In the genomic region with DNA sequence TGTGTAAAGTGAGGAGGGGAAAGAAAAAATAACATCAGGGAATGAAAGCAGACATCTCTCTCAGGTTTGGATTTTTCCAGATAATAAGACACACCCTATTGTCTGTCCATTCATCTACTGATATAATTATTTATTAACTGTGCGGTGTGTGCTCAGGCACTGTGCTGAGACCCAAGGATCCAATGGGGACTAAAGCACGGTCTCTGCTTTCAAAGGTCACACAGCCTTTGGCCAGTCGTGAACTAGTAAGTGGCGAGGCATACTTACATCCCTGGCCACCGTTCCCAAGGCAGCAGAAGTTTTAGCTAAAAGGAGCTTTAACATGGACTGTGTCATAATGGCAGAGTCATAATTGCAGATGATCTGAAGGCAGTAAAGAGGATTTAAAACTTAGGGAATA, we compare ENCODE assay signal across 22 mouse cellular contexts. TPM values are rescaled to one million over a fixed set of nuclear protein-coding genes. Genes with fewer than 3 reads are reported as not detected.
"Had no signal": no experiment of that assay in that cellular context is flagged by ENCODE, and none has a peak within 500 bp of the region (broad histone marks: within the 10 kb centered on the region; RNA-seq: fewer than 3 reads in every experiment).

No protein-coding gene starts in this region.

- H3K27me3 ChIP-seq: limb, embryonic 13.5 days; neural tube, embryonic 13.5 days; stomach, embryonic 15.5 days had no signal

- DNase-seq: kidney, postnatal 10 days; lung, adult 18-20 months; retina, postnatal 1 day; right cerebral cortex, postnatal 4 days; spleen, adult 18-20 months; thymus, postnatal 36 days had no signal

- H3K4me2 ChIP-seq: limb, embryonic 13.5 days; neural tube, embryonic 13.5 days had no signal

- H3K9me3 ChIP-seq: limb, embryonic 13.5 days; neural tube, embryonic 13.5 days; stomach, embryonic 15.5 days had no signal

- H3K9ac ChIP-seq: limb, embryonic 13.5 days; liver, embryonic 14.5 days; neural tube, embryonic 13.5 days; stomach, embryonic 15.5 days had no signal

- H3K4me1 ChIP-seq: stomach, embryonic 15.5 days had no signal

- H3K36me3 ChIP-seq: limb, embryonic 13.5 days; stomach, embryonic 15.5 days had no signal

- H3K27ac ChIP-seq: liver, embryonic 14.5 days; neural tube, embryonic 13.5 days; stomach, embryonic 15.5 days had no signal

- ATAC-seq: intestine, embryonic 16.5 days had no signal

- H3K4me3 ChIP-seq: limb, embryonic 13.5 days; neural tube, embryonic 13.5 days; stomach, embryonic 15.5 days had no signal

RNA-seq across cellular contexts. Expression of a gene that starts 44.0 kb away (rescaled TPM):
- total RNA-seq: layer of hippocampus, adult 8-10 months; layer of hippocampus, postnatal 14 days; left cerebral cortex, adult 18-20 months; left cerebral cortex, postnatal 14 days; liver, adult 2 months; megakaryocyte-erythroid progenitor cell, adult 5-6 weeks; monocyte, adult 5-6 weeks had no signal
- polyA plus RNA-seq: intestine, embryonic 16.5 days; large intestine, adult 2 months; limb, embryonic 13.5 days; liver, adult 2 months; liver, embryonic 14.5 days; lung, embryonic 16.5 days; neural tube, embryonic 13.5 days; stomach, embryonic 15.5 days; testis, adult 2 months; thymus, postnatal 0 days had no signal
